Mouse (Mus musculus) megakaryocyte-erythroid progenitor cell, adult 5-6 weeks (primary cell): Measurements from ENCODE around the gene Arhgap18. TPM values are rescaled to one million over a fixed set of nuclear protein-coding genes. Genes with fewer than 3 reads are reported as not detected.
"Not testable (repeated sequence)": the region's sequence is repeated elsewhere in the genome, so short reads cannot be mapped to it uniquely, and the experiment has no call there.

Source experiments
- ATAC-seq: replicated peaks from 2 replicates; pipeline ENCODE4 v1.8.0; 2016; ENCODE audit warnings: mild to moderate bottlenecking, inconsistent platforms; ENCODE audit not compliant: severe bottlenecking, poor library complexity, low FRiP score, low TSS enrichment
- total RNA-seq, 2 experiments: library from RNA; stranded (forward) in 1 of 2; stranded (reverse) in 1 of 2; fragments of 200-1000, 215-1000 nt in 1 of 2; fragments of >200 nt in 1 of 2; fragmentation: Nextera tagmentation in 1 of 2; gene quantifications; 2 replicates each; pipeline ENCODE4 v1.2.3; 2014 to 2017

Arhgap18 gene
- total RNA-seq, 2 experiments from 2014 or later: 23.8 to 49.6 TPM

DNA sequence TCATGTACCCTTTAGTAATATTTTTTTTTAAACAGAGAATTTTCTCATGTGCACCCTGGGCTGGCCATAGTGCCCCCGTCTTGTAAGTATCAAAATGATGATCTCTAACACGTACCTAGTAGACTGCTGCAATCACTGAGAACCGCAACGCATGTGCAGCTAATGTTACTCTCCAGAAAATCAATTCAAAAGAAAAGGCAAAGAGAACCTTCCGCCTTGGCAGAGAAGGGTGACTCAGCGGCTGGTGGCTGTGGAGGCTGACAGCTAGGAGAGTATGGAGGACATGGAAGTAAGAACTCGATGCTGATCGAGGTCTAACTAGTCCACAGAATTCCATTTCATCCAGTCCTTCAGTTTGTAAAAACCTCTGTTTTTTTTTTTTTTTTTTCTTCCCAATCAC, 131.7 kb downstream of the Arhgap18 start:
- no peak for ATAC-seq

DNA sequence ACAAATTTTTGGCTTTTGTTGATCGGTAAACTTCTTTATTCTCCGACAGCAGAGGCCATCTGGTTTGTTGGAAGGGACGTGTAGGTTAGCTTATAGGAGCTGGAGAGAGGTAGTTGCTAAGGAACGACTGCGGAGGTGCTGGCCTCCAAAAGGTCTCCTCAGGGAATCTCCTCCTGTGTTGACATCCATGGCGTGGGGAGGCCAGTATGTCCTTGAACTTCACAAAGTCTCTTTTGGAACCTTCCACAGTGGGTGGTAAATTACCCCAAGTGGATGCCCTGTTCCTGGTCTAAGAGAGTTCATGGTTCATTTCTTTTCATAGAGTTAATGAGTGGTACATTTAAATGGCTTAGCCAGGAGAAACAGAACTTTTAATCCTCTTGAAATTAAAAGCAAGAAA, 136.0 kb downstream of the Arhgap18 start:
- no peak for ATAC-seq

DNA sequence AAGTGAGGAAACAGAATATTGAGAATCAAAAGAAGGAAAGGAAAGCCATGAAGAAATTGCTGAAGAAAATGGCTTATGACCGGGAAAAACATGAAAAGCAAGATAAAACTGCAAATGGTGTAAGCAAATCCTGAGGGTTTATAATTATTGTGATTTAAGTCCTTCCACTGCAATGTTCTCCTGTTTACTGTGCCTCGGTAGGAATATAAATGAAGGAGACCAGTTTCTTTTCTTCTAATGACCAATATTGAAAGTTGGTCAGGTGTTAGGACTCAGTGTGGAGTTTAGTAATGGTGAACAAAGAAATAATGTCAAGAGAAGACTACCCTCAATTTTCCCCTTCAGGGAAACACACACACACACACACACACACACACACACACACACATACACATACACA, 136.5 kb downstream of the Arhgap18 start:
- no peak for ATAC-seq

DNA sequence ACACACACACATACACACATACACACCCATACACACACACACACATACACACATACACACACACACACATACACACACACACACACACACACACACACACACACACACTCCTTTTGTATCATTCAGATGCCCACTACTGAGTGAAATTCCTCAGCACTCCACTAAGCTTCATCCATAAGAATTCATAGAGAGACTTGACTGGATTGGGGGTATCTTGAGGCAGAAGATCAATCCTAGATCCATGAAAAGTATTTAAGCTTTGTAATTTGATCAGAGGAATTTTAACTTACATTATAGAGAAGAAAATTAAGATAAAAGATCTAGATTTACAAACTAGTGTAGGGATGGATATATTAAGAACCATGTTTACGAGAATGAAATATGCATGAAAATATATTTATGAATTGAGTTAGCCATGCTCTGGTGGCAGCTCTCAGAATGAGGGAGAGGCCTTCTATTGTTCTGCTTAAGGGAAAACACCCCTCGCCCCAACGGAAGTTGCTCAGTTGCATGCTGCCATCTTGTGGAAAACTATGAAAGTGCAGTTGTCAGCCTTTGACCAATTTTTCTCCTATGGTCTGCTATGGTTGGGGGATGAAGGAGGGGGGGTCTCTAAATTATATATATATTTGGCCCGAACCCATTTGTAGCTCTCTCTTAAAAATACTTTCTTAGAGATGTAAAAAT, 137.2 kb downstream of the Arhgap18 start:
- peak; percentile 84 for ATAC-seq

DNA sequence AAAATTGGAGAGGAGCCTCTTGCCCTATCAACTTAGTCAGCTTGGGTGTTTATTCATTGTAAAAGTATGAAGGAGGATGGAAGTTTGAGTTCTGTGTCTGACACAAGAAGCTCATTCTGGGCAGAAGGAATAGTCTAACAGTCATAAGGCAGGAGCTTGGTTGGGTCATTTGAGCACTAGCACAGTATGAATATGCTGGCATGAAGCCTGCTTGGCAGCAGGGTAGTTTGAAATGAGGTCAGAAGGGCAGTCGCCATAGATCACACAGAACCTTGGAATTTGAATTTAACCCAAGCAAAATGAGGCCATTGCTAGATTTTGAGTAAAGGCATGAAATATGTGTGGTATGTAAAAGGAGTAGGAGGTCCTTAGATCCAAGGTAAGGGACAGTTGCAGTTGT, 139.9 kb downstream of the Arhgap18 start:
- no peak for ATAC-seq

DNA sequence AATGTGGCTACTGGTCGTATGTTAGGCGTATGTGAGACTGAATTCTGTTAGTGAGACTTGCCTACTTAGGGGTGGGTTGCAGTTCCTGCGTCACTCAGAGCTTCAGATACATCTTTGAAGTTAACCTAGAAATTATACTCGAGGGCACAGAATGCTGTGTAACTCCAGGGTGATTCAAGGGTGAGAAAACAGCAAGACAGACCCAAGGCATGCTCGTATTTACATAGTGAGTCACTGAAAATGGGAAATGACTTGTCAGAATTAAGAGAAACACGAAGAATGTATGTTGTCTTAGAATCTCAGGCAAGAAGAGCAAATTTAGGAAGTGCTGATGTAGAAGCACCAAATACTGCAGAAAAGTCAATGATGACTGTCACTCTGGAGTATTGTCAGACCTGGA, 142.5 kb downstream of the Arhgap18 start:
- ATAC-seq: no peak

DNA sequence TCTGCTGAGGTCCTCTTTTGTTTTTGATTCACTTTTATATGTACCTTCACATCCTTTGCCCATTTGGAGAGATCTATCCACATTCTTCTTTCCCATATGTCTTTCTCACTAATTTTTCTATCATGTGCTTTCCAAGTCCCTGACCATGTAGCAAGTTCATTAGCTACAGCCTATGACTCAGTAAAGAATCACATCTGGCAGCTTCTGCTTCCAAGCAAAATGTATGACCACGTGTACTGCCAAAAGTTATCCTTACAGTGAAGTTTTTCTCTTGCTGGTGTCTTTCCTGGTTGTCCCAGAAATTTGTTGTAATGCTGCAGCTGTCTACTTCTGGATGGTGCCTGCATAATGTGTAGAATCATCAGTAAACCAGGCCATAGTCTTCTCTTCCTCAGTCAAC, 147.2 kb downstream of the Arhgap18 start:
- no peak for ATAC-seq

DNA sequence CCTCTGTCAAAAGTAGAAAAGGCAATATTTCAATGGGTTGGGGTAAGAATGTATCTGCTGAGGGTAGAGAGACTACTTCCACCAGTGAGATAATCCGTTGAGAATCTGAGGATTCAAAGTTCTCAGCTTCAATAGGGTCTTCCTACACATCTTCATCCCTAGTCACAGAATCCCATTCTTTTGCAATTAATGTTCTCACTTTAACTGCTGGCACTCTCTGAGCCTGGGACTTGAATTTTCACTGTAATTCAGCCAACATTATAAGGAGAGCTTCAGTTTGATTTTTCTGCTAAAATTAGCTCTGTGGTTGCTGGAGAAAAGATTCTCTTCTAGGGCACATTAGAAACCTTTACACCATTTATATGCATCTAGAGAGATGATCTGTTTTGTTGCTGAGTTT, 150.6 kb downstream of the Arhgap18 start:
- ATAC-seq: no peak

DNA sequence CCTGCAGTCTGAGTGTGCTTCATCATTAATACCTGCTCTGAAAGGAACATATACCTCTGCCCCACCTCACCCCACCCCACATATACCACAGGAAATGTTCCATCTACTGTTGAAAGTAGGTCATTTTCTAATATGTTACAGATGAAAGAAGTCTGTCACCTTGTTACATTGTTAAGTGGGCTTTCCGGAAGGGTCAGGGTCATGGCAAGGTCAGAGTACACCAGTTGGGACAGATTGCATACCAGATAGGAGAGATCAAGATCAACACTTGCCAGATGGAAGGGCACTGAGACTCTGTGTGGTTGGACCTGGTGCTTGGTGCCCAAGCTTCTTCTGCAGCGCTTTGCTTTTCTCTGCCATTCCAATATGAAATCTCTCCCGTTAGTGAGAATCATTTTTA, 158.0 kb downstream of the Arhgap18 start:
- ATAC-seq: no peak

DNA sequence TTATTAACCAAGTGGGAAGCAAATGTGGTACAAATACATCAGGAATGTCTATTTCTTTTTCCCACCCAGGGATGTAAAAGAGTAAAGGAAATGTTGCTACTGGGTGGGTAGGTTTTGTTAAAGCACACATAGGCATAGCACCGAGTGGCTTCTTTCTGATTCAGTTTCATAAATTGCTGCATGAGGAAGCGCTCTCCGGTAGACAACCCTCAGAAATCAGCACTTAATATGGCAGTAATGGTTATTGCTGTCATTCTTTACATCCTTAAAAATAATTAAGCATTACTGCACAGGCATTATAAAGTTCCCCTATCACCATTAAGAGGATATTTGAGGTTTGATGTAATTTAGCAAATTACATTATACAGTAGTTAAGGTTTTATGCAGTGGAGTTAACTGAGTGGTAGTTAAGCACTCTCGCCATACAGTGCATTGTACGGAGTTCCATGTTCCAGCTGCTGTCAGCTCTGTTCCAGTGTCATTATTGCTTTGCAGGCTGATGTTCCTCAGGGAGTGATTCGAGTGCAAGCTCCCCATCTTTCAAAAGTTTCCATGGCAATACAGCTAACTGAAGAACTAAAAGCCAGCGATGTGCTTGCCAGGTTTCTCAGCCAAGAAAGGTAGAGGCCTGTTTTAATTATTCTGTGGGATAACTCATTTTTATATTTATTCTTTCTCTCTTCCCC, 159.0 kb downstream of the Arhgap18 start:
- no peak for ATAC-seq

DNA sequence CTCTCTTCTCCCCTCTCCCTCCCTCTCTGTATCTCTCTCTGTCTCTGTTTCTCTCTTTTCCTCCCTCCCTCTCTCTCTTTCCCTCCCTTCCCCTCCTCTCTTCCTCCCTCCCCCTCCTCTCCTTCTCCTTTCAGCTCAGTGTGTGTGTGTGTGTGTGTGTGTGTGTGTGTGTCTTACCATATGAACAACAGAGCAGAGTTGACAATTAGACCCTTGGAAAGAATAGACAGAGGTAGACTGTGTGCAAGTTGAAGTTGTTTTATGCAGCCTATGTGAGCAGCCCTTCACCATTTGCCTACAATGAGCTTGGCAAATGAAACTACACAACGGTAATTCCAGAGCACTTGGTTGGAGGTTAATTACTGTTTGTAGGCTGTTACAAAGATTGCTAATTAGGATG, 159.6 kb downstream of the Arhgap18 start:
- no peak for ATAC-seq

DNA sequence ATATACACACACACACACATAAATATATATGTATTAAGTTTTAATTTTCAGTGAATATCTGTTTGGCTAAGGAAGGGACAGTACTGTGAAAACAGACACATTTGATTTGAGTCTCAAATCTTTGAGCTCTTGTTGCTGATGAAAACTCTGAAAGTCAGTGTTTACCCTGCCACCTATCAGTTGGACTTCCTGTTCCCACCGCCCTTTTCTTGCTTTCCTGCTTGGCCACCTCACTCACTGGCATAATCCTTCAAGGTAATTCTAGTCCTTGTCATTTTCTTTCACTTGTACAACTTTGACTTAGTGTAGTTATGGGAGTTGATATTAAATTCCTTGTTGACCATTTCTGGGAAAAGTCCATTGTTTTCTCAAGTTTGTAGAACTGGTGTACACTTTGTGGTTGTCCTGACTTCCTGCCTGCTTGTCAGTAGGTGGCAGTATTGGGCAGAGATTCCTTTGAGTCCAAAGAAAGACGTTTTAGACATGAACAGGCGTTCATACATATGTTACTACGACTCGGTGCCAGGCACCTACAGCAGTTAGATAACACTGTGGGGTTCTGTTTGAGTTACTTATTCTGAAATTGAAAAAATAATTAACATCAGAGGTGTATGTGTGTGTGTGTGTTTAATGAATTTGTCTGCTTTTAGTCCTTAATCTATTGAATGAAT, 166.2 kb downstream of the Arhgap18 start:
- peak; percentile 95 for ATAC-seq

DNA sequence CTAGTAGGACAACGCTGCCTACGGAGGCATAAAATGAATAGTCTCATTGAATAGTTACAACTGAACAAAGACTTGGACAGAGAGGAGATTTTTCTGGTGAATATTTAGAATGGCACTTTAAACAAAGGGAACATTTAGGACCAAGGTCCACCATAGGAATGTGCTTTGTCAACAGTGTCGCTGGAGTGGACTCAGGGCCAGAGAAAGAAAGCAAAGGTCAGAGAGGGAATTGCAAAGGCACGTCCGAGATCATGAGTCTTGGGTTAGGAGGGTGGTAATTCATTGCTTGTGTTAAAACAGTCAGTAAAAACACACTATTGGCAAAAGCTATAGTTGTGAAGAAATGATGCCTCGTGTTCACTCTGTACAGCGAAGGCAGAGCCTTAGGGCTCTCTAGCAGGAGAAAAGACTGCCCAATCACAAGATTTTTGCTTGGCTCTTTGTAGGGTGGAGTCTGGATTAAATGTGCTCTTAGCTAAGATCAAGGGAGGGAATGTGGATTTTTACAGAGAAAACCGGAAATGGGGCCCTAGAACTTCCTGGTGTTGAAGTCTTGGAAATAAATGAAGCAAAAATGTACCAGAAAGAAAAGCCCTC, 167.3 kb downstream of the Arhgap18 start:
- no peak for ATAC-seq

DNA sequence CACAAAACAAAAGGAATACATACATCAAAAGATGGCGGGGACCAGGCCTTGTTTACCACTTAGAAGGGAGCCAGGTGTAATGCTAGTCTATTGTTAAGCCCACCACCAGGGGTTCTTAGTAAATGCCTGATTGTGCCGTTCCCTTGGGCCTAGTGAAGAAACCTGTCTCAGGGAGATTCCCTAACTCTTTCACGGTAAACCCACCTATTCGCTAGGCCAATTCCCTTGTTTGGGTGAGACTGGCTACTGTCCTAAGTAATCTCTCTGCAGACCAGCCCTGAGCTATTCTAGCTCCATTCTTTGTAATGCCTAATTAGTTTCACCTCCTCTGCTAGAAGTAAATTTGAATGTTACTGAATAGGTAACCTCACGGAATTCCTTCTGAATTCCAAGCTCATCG, 182.8 kb downstream of the Arhgap18 start:
- not testable (repeated sequence) for ATAC-seq

DNA sequence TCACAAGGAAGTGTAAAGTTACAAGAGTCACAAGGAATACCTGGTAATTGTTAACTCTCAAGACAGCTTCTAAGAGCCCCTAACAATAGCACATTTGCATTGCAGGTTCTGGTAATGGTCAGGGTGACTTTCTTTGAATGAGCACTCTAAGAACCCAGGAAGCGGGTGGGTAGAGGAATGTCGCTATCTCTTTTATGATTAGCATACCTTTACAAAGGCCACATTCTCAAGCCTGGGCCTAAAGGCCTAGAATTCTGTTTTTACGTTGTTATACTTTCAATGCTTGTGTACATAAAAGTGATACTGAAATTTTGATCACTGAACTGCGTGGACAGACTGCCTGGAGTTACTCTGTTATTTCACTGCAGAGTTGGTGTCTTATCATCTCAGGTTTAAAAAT, 185.2 kb downstream of the Arhgap18 start:
- not testable (repeated sequence) for ATAC-seq

DNA sequence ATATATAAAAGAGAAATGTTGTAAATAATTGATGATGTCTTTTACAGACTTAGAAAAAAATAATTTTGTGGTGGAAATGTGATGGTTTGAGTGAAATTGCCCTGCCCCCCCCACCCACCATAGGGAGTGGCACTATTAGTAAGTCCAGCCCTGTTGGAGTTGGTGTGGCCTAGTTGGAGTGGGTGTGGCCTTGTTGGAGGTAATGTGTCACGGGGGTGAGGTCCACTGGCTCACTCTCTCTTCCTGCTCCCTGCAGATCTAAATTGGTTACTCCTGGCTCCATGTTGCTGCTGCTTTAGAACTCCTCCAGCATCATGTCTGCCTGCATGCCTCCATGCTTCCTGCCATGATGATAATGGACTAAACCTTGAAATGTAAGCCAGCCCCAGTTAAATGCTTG, 186.3 kb downstream of the Arhgap18 start:
- no peak for ATAC-seq

DNA sequence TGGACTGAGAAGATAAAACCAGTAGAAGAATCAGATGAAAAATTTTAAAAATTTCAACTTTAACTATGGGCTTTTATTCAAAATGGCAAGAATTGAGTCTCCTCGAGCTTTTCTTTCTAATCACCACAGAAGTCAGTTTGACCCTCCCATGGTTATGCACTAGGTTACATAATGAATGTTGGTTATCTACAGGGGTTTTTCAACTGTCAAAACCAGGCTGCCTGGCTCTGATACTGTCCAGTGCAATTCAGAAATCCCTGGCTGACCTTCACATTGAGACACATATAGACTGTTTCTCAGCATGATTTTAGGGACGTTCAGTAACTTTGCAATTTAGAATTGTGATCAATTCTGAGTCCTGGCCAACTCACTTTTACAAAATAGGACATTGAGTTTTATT, 195.1 kb downstream of the Arhgap18 start:
- no peak; the same call in 1 of the 2 replicates for ATAC-seq

DNA sequence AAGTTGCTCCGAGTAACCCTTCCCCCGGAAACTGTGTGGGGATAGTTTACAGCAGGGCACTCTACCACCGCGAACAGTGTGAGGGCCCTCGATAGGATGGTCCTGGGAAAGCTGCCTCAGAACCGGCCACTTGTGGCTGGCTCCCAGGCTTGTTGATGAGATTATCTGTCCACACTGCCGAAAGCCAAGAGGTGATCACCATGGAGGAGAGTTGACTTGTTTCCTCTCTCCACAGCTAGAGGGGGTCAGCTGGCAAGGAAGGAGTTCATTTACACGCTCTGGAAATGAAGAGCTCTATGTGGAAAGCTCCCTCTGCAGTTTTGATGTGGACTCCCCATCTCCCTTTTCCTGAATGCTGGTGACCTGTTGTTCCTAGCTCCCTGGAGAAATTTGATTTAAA, 196.4 kb downstream of the Arhgap18 start:
- peak; percentile 77 for ATAC-seq

DNA sequence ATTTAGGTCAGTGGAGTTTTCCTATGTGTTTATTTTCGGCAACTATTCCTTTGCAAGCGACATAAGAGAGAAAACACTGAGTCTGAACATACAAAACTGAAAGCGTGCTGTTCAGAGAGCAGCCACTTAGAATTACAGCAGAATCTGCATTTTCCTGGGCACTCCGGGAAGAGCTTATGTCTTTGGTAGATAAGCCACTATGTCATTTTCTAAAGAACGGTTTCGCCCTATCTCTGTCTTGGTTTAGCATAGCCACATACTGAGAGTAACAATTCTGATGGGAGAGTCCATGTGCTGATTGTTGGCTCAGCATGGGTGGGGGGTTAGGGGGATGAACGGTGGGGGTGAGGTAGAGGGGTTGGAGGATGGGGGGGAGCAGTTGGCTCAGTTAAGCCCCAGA, 197.2 kb downstream of the Arhgap18 start:
- ATAC-seq: peak; percentile 89

DNA sequence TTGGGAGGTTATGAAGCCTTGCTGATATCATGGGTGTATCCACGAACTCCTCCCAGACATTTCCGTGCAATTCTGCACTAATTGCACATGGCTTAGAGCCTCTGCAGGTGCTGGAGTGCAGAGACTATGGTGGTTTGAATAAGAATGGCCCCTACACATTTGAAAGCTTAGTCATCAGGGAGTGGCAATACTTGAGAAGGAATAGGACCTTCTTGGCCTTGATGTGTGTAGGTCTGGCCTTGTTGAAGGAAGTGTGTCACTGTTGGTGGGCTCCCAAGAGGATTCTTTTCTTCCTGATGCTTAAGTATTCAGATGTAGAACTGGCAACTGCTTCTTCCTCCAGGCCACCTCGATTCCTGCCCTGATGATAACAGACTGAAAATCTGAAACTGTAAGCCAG, 205.3 kb downstream of the Arhgap18 start:
- no peak for ATAC-seq
